Mouse (Mus musculus) thymus, postnatal 4 days (tissue): ENCODE results near the gene Slc36a4.
A peak's percentile ranks its signal among the peaks of the same experiment; 100 is the strongest.

ENCODE experiments used
- DNase-seq: peaks from one replicate; pipeline ENCODE4 v3.0.0; 2021

Slc36a4 gene

GRCm38 (mm10) chr9:15709599-15710381 is at the start of gene Slc36a4:
TSS of gene Slc36a4 (plus strand) at chr9:15709738.
- DNase-seq: peak; percentile 81

GRCm38 (mm10) chr9:15664606-15665005 is 44.9 kb upstream of the Slc36a4 start:
- no peak for DNase-seq

- DNase-seq: no peak
Observed at GRCm38 (mm10) chr9:15669452-15669851, 40.1 kb upstream of the Slc36a4 start.

GRCm38 (mm10) chr9:15670002-15670527 is 39.5 kb upstream of the Slc36a4 start:
- no peak for DNase-seq

- no peak for DNase-seq
Observed at GRCm38 (mm10) chr9:15672251-15672650, 37.3 kb upstream of the Slc36a4 start.

GRCm38 (mm10) chr9:15681855-15682466 is 27.6 kb upstream of the Slc36a4 start:
- DNase-seq: peak; percentile 70

GRCm38 (mm10) chr9:15685215-15685614 is 24.3 kb upstream of the Slc36a4 start:
- peak; percentile 79 for DNase-seq

- DNase-seq: no peak
Observed at GRCm38 (mm10) chr9:15687358-15687757, 22.2 kb upstream of the Slc36a4 start.

- peak; percentile 30 for DNase-seq
Observed at GRCm38 (mm10) chr9:15693847-15694246, 15.7 kb upstream of the Slc36a4 start.

- DNase-seq: no peak
Observed at GRCm38 (mm10) chr9:15694989-15695388, 14.5 kb upstream of the Slc36a4 start.

GRCm38 (mm10) chr9:15705706-15706105 is 3.8 kb upstream of the Slc36a4 start:
- no peak for DNase-seq

GRCm38 (mm10) chr9:15708979-15709598 is 449 bp upstream of the Slc36a4 start:
- DNase-seq: peak; percentile 18

GRCm38 (mm10) chr9:15710821-15711565 is 1.5 kb downstream of the Slc36a4 start:
- DNase-seq: no peak

GRCm38 (mm10) chr9:15711676-15712075 is 2.1 kb downstream of the Slc36a4 start:
- DNase-seq: no peak

GRCm38 (mm10) chr9:15714792-15715191 is 5.3 kb downstream of the Slc36a4 start:
- no peak for DNase-seq

GRCm38 (mm10) chr9:15715193-15715989 is 5.9 kb downstream of the Slc36a4 start:
- no peak for DNase-seq

GRCm38 (mm10) chr9:15717363-15717762 is 7.8 kb downstream of the Slc36a4 start:
- no peak for DNase-seq

- DNase-seq: no peak
Observed at GRCm38 (mm10) chr9:15718295-15718694, 8.8 kb downstream of the Slc36a4 start.

GRCm38 (mm10) chr9:15719594-15719993 is 10.1 kb downstream of the Slc36a4 start:
- DNase-seq: no peak

- DNase-seq: no peak
Observed at GRCm38 (mm10) chr9:15720556-15720955, 11.0 kb downstream of the Slc36a4 start.

GRCm38 (mm10) chr9:15721226-15721833 is 11.8 kb downstream of the Slc36a4 start:
- DNase-seq: no peak

- no peak for DNase-seq
Observed at GRCm38 (mm10) chr9:15722506-15722905, 13.0 kb downstream of the Slc36a4 start.
